Mouse (Mus musculus): ENCODE measurements around the gene Pim3. TPM values are rescaled to one million over a fixed set of nuclear protein-coding genes. Genes with fewer than 3 reads are reported as not detected.

Pim3 gene
- total and polyA plus RNA-seq, 3 experiments: 71.7 to 156 (median 105) TPM

DNA sequence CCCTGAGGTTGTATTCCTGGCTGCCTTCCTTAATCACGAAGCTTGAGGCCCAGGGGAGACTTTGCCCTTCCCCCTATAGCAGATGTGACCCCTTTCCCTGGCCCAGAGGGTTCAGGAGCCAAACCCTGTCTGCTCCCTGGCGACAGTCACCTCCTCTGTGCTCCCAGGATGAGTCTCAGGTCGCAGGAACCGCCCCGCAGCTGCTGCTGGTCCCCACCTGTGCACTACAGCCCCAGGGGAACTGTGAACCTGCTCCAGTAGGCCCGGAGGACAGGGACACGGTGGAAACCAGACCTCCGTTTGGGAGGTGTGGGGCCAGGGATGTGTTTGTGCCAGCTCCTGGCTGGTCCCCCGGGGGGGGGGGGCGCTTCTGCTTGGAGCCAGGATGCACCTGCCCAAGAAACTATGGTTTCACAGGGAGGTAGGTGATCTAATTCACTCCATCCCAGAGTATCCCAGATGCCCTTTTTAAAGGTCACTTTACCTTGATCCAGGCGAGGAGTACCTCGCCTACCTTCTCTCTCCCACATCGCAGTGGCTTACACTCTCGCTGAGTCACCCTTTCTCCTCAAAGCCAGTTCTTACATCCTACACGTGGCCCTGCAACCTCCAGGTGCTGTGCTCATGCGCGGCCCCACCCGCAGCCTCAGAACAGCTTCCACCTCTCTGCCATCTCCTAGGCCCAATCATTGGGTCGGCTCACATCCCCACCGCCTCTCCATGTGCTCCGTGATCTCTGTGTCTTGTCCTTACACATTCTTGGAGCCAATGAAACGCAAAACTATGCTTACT is 19.5 kb downstream of the Pim3 start:
- DNase-seq: no peak

GRCm38 (mm10) chr15:88882851-88883250 is 20.9 kb downstream of the Pim3 start:
- DNase-seq: no peak

- DNase-seq: no peak
Observed at GRCm38 (mm10) chr15:88883342-88883741, 21.4 kb downstream of the Pim3 start.

DNA sequence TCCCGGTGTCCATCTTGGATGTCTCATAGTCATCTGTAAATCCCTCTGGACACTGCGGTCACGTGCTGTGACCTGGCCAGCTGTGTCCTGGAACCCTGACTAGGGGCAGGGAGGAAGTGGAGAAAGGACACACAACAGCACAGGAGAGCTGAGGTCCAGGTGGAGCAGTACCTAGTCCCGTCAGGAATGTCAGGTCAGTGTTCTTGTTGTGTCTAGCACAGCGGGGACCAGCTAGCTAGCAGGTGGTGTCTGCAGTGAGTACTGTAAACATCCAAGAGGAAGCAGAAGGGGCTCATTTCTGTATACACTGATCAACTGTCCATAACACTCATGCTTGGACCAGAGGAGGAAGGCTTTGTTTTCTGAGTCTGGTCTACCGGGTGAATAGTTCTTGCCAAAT is 23.4 kb downstream of the Pim3 start:
- DNase-seq: no peak

DNA sequence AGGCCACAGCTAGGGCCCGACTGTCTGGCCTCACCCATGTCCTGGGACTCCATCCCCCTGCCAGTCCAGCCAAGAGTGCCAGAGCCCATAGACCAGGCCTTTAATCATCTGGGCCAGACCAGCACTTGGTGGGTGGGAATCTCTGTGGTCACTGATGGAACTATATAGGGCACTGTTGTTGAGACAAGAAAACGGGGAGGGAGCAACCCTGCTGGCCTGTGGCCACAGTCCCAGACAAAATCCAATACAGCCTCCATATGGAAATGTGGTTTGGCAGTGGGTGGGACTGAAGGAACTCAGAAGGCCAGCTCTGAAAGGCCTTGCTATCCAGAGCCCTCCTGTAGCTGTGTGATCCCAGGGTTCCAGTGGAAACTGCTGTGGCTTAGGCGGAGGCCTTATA is 27.0 kb downstream of the Pim3 start:
- DNase-seq: no peak

- DNase-seq: no peak
Observed at GRCm38 (mm10) chr15:88889994-88890393, 28.0 kb downstream of the Pim3 start.

DNA sequence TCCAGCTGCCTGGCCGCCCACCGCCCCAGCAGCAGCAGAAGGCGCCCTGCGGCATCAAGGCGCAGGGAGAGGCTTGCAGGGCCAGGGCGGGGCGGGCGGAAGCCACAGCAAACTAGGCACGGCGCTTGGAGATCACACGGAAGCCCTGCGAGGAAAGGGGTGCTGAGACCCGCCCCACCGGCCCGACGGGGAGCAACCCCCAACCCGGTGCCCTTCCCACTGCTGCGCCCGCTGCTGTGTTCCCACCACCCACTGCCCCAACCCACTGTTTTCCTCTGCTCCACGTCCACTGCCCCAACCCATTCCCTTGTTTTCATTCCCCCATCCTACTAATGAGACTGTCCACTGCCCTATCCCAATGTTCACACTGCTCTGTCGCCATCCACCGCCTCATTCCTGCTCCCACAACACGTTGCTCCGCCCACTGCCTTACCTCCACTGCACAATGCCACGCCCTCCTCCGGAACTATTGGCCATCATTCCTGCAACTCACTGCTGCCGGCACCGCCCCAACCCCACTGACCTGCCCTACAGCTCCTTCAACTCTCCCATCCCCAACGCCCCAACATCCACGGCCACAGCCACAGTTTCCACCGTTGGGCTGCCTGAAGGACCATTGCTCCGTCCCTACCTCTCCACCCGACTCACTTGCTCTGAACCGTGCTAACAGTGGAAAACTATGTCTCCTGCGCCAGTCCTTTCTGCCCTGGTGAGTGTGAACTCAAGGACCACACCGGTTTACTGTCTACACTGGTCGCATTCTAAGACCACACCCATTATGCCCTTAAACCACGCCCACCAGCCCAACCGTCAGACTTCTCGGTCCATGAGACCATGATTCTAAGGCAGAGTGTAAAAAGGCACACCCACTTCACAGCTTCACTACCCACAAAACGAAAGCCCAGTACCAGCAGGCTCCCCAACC is 29.0 kb downstream of the Pim3 start:
- peak; percentile 91 for DNase-seq

DNA sequence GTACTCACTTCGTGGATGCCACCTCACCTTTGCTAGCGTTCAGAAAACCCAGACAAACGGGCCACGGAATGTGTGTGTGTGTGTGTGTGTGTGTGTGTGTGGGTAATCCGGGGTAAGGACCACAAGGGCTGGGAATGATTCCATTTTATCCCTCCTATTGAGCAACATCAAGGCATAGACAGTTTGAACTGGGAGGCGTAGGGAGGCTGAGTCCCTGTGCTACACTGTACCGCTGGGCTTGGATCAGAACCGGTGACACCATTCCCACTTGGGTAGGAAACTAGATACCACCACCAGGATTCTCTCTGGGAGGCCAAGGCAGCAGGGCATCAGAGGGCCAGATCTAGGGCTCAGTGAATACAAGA is 29.7 kb downstream of the Pim3 start:
- DNase-seq: no peak

DNA sequence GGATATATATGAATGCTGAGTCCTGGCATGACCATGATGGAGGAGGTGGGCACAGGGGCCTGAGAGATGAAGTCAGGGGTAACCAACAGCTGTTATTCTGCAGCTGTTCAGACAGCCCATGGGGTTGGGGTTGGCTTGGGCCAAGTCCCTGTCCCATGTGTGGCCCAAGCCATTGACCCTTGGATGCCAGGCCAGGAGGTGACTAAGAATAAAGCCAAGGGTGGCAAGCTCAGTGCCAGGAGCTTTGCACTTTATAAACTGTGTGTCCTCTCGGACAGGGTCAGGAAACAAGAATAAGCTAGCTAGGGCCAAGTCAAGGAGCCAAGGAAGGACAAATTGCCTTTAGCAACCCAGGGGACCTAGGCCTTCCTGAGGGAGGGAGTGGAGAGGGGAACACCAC is 30.3 kb downstream of the Pim3 start:
- peak; percentile 52 for DNase-seq

DNA sequence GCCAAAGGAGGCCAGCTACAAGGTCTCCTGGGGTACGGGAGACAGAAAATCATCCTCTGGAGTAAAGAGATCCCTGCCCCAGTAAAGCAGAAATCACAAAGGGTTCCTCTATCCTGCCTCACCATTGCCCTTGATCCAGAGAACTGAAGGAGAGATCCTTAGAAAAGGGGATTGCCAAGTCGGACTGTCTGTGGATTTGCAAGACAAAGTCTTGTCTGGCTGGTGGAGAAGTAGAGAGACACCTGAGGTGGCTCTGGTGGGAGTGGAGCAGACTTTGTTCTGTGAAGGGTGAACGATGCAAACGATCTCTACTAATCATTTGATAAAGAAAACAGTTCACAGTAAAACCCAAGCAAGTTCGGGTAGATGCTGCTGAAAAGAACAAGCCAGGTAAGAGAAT is 30.9 kb downstream of the Pim3 start:
- DNase-seq: no peak

GRCm38 (mm10) chr15:88895119-88895518 is 33.1 kb downstream of the Pim3 start:
- DNase-seq: no peak

- DNase-seq: no peak
Observed at GRCm38 (mm10) chr15:88895891-88896290, 33.9 kb downstream of the Pim3 start.

DNA sequence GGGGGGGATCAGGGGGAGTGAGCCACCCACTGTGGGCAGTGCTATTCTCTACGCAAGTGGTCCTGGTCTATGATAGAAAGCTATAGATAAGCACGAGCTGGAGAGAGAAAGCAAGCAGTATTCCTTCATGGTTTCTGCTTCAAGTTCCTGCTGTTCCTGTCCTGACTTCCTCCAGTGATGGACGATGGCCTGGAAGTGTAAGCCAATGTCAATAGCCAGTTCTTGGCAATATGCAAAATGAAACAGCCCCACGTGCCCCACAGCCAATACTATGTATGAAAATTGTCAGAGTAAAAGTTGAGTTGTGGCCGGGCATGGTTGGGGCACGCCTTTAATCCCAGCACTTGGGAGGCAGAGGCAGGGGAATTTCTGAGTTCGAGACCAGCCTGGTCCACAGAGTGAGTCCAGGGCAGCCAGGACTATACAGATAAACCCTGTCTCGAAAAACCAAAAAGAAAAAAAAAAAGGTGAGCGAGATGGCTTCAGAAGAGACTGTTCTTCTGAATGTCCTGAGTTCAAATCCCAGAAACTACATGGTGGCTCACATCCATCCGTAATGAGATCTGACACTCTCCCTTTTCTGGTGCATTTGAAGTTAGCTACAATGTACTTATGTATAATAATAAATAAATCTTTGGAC is 34.5 kb downstream of the Pim3 start:
- no peak for DNase-seq

GRCm38 (mm10) chr15:88902200-88902875 is 40.4 kb downstream of the Pim3 start:
- peak; percentile 81 for DNase-seq

- no peak for DNase-seq
Observed at GRCm38 (mm10) chr15:88903086-88903485, 41.1 kb downstream of the Pim3 start.

- DNase-seq: no peak
Observed at GRCm38 (mm10) chr15:88904056-88904811, 42.2 kb downstream of the Pim3 start.

DNA sequence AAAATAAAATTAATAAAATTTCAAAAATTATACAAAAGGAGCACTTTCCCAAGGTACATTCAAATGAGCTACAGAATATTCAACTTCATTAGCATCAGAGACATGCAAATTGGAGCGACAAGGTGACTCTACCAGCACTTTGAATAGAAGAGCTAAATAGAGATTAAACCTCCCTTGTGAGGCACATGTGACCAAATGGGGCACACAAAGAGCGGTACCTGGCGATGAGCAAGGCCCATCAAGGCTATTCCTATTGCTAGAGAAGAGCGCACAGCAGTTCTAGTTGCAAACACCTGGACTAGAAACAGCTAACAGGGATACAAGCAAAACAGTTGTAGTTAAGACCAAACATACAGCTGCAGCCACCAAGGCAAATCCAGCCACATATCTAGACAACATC is 44.4 kb downstream of the Pim3 start:
- DNase-seq: no peak

DNA sequence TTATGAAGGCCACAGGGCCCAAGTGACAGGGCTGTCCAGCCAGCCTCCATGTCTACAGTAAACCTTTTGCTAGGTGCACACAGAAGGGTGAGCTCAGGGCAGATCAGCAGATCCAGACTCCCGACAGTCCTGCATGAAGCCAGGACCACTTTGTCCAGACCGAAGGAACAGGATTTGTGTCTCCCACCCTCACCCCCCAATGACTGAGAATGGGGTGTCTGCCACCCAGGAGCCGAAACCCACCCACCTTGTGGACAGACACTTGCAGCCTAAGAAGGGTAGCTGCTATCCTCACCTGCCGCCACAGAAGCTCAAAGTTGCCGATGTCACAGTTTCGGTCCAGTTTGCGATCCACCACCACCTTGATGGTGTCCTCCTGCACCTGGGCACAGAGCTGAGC is 53.1 kb downstream of the Pim3 start:
- no peak for DNase-seq

All from adrenal gland, adult 2 months (tissue).